Mouse (Mus musculus) testis, adult 10 weeks (tissue): ENCODE measurements around the gene Chac2. TPM values are rescaled to one million over a fixed set of nuclear protein-coding genes. Genes with fewer than 3 reads are reported as not detected.

Experiments
- polyA plus RNA-seq: library from polyadenylated mRNA; stranded (reverse); fragments of 350-450 nt; fragmentation: Illumina TruSeq; extraction: RNeasy Lipid Tissue Mini Kit (QIAGEN cat#74804); gene quantifications from one replicate; pipeline ENCODE4 v1.2.3, GENCODE M21; 2014; ENCODE audit warnings: low read depth, low replicate concordance

Gene Chac2
- polyA plus RNA-seq: 13.6 TPM

GRCm38 (mm10) chr11:30985877-30986624, at the start of gene Chac2:
TSS of gene Chac2 (minus strand) at chr11:30986350.

GRCm38 (mm10) chr11:30954279-30954725, 31.8 kb downstream of the Chac2 start, which contains the start of gene Erlec1:
TSS of gene Erlec1 (minus strand) at chr11:30954335.

Other genes starting within 250 kb of the Chac2 start
- gene Psme4, start 214.6 kb downstream of the Chac2 start, polyA plus RNA-seq: 621 TPM
- 0.24 TPM for gene Gpr75, start 101.0 kb downstream of the Chac2 start, polyA plus RNA-seq
- gene Asb3, start 100.9 kb downstream of the Chac2 start, polyA plus RNA-seq: 37.6 TPM
- 186 TPM for gene Erlec1, start 32.0 kb downstream of the Chac2 start, polyA plus RNA-seq
- not detected for gene Gm17332, start 196.1 kb upstream of the Chac2 start, polyA plus RNA-seq